Mouse (Mus musculus): ENCODE data around the gene Herc3.
"Not testable (repeated sequence)": the region's sequence is repeated elsewhere in the genome, so short reads cannot be mapped to it uniquely, and the experiment has no call there.

Gene Herc3

GRCm38 (mm10) chr6:58831232-58832009 lies at the start of gene Herc3:
Gene Herc3, plus strand, starts transcription at chr6:58831465.
- DNase-seq (ENCODE audit: extremely low spot score, low spot score), result peak; percentile 73

GRCm38 (mm10) chr6:58801394-58801793 lies 29.9 kb upstream of the Herc3 start:
- DNase-seq (ENCODE audit: extremely low spot score, low spot score), result no peak

- no peak for DNase-seq (ENCODE audit: extremely low spot score, low spot score)
Measured at GRCm38 (mm10) chr6:58814381-58814780, 16.9 kb upstream of the Herc3 start.

GRCm38 (mm10) chr6:58817037-58817436 lies 14.2 kb upstream of the Herc3 start:
- DNase-seq (ENCODE audit: extremely low spot score, low spot score), result not testable (repeated sequence)

- no peak for DNase-seq (ENCODE audit: extremely low spot score, low spot score)
Measured at GRCm38 (mm10) chr6:58825619-58826018, 5.6 kb upstream of the Herc3 start.

GRCm38 (mm10) chr6:58826089-58826488 lies 5.2 kb upstream of the Herc3 start:
- no peak for DNase-seq (ENCODE audit: extremely low spot score, low spot score)

- no peak for DNase-seq (ENCODE audit: extremely low spot score, low spot score)
Measured at GRCm38 (mm10) chr6:58828582-58828981, 2.7 kb upstream of the Herc3 start.

GRCm38 (mm10) chr6:58830840-58831231 lies 429 bp upstream of the Herc3 start:
- DNase-seq (ENCODE audit: extremely low spot score, low spot score), result no peak

GRCm38 (mm10) chr6:58832591-58833018 lies 1.3 kb downstream of the Herc3 start:
- no peak for DNase-seq (ENCODE audit: extremely low spot score, low spot score)

GRCm38 (mm10) chr6:58834470-58834869 lies 3.2 kb downstream of the Herc3 start:
- DNase-seq (ENCODE audit: extremely low spot score, low spot score), result no peak

GRCm38 (mm10) chr6:58835591-58835990 lies 4.3 kb downstream of the Herc3 start:
- no peak for DNase-seq (ENCODE audit: extremely low spot score, low spot score)

GRCm38 (mm10) chr6:58836476-58836875 lies 5.2 kb downstream of the Herc3 start:
- DNase-seq (ENCODE audit: extremely low spot score, low spot score), result no peak

- DNase-seq (ENCODE audit: extremely low spot score, low spot score), result no peak
Measured at GRCm38 (mm10) chr6:58837917-58838316, 6.7 kb downstream of the Herc3 start.

GRCm38 (mm10) chr6:58841208-58841607 lies 9.9 kb downstream of the Herc3 start:
- DNase-seq (ENCODE audit: extremely low spot score, low spot score), result no peak

GRCm38 (mm10) chr6:58842186-58842585 lies 10.9 kb downstream of the Herc3 start:
- no peak for DNase-seq (ENCODE audit: extremely low spot score, low spot score)

GRCm38 (mm10) chr6:58843580-58843979 lies 12.3 kb downstream of the Herc3 start:
- DNase-seq (ENCODE audit: extremely low spot score, low spot score), result no peak

GRCm38 (mm10) chr6:58844188-58844822 lies 13.0 kb downstream of the Herc3 start:
- no peak for DNase-seq (ENCODE audit: extremely low spot score, low spot score)

GRCm38 (mm10) chr6:58846850-58847692 lies 15.8 kb downstream of the Herc3 start:
- no peak for DNase-seq (ENCODE audit: extremely low spot score, low spot score)

- no peak for DNase-seq (ENCODE audit: extremely low spot score, low spot score)
Measured at GRCm38 (mm10) chr6:58847836-58848235, 16.6 kb downstream of the Herc3 start.

GRCm38 (mm10) chr6:58849356-58849755 lies 18.1 kb downstream of the Herc3 start:
- DNase-seq (ENCODE audit: extremely low spot score, low spot score), result no peak

- DNase-seq (ENCODE audit: extremely low spot score, low spot score), result no peak
Measured at GRCm38 (mm10) chr6:58855676-58856367, 24.6 kb downstream of the Herc3 start.

Data from neural tube, embryonic 10.5 days (tissue).